Mouse (Mus musculus): ENCODE measurements around the gene Lmf2. TPM values are rescaled to one million over a fixed set of nuclear protein-coding genes. Genes with fewer than 3 reads are reported as not detected.

The Lmf2 gene
- total and polyA plus RNA-seq, 2 experiments from 2014 or later = 26.9 to 33.3 TPM

DNA sequence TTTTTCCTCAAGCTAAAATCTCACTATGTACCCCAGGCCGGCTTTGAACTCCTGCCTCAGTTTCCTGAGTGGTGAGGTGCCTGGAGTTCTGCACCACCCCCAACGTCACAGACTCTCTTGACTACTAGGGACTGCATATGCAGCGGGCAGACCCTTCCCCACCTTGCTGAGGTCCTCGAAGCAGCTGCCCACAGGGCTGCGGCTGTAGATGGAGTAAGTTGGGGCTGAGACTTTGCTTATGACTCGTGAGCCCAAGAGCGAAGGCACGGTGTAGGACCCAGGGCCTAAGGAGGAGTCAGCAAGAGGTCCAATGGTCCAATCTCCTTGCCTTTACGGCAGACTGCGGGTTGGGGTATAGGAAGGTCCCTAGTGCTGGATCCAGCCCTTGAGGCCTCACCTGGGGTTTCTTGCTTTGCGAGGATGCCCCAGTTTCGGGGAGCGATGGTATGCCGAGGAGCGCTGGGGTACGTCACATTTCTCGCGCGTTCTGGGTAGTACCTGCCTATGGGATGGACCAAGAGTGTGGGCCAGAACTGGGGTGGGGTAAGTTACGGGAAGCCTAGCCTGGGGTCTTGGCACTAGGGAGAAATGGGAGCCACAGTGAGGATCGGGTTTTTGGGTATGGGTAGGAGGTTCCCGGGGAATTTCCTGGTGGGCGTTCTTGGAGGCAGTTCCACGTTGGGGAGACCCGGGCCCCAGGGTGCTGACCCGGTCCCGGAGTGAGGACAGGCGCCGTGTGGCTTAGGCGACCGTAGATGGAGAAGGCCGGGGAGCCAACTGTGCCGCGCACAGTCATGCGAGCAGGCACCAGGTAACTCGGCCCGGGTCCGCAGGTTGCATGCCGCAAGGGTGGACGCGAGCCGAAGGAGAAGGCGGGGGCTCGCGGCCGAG is 22.7 kb upstream of the Lmf2 start:
- Histone ChIP-seq H3K4me1 (ENCODE audit: control insufficient read depth, insufficient read depth) (peaks cover 6% of the 10 kb centered on the region; the same call in 1 of the 2 replicates), H3K9me3 (replicated peaks; ENCODE audit: control insufficient read depth, low read length) (no peaks in the 10 kb centered on the region), H3K36me3 (replicated peaks; ENCODE audit: control insufficient read depth, insufficient read depth, low read length) (no peaks in the 10 kb centered on the region), H3K9ac (replicated peaks; ENCODE audit: low read depth, low read length) (no peak overlapping the region), H3K4me3 (ENCODE audit: low read depth, low read length) (peak overlapping the region; percentile 44), H3K4me2 (ENCODE audit: low read depth, low read length) (peak overlapping the region; percentile 71), H3K27ac (ENCODE audit: low read depth) (no peak overlapping the region), H3K27me3 (ENCODE audit: control insufficient read depth, insufficient read depth, low read length) (peaks cover 40% of the 10 kb centered on the region)
- no peak for DNase-seq (ENCODE audit: low spot score)
- ATAC-seq (ENCODE audit: insufficient read depth, low read depth) = no peak
- 14% methylated on average over 46 of the region's 46 CpGs for WGBS
- no peak for TF ChIP-seq EP300 (IDR thresholded peaks at IDR 0.05; ENCODE audit: low read depth)
- no peak for TF ChIP-seq CTCF (IDR thresholded peaks at IDR 0.05; ENCODE audit: low read depth)

DNA sequence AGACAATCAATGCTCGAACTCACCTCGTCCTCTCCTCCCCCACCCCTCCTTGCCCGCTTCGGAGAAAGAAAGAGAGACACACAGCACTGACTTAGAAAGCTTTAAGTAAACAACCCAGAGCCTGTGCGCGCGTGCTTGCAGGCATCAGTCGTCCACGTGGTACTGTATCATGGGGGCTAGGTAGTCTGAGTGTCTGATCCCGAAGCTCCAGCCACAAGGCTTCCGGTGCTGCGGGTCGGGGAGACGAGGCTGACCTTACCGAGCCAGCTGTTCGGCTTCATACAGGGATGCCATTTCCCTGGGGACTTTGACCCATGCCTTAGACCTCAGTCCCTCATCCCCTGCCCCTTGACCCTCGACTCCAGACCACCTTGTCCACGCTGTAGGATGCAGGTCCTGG is 21.9 kb upstream of the Lmf2 start:
- H3K4me3 ChIP-seq (ENCODE audit: low read depth, low read length) = no peak overlapping the region
- WGBS = 12% methylated on average over 18 of the region's 18 CpGs
- H3K27me3 ChIP-seq (ENCODE audit: control insufficient read depth, insufficient read depth, low read length) = peaks cover 40% of the 10 kb centered on the region

DNA sequence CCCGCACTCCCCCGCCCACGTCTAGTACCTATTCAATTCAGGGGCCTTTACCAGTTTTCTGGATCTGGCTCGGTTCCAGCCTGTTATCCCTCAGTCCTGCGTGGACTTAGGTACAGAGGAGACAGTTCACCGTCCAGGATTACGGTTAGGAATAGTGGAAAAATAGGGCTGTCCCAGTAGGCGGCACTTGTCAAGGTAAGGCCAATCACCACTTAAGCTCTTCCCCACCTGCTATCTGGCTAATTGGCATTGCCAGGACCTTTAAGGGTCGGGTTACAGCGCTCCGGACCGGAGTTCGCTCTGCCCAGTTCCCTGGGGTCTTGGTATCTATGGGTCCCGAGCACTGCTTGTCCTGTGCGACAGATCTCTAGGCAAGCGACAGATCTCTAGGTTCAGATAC is 21.5 kb upstream of the Lmf2 start, which contains the start of gene Tymp:
Gene Tymp, minus strand, starts transcription at position 83 of the 400 bp plus-strand sequence.
- Histone ChIP-seq H3K4me1 (ENCODE audit: control insufficient read depth, insufficient read depth) (peaks cover 12% of the 10 kb centered on the region; the same call in 1 of the 2 replicates), H3K27me3 (ENCODE audit: control insufficient read depth, insufficient read depth, low read length) (peaks cover 40% of the 10 kb centered on the region), H3K9me3 (replicated peaks; ENCODE audit: control insufficient read depth, low read length) (no peaks in the 10 kb centered on the region), H3K27ac (ENCODE audit: low read depth) (no peak within 1 kb of the TSS), H3K4me2 (ENCODE audit: low read depth, low read length) (no peak within 1 kb of the TSS), H3K9ac (replicated peaks; ENCODE audit: low read depth, low read length) (no peak within 1 kb of the TSS), H3K36me3 (replicated peaks; ENCODE audit: control insufficient read depth, insufficient read depth, low read length) (peaks cover 2% of the 10 kb centered on the region), H3K4me3 (ENCODE audit: low read depth, low read length) (no peak within 1 kb of the TSS)
- ATAC-seq (ENCODE audit: insufficient read depth, low read depth) (no peak), DNase-seq (ENCODE audit: low spot score) (no peak)
- no peak for TF ChIP-seq EP300 (IDR thresholded peaks at IDR 0.05; ENCODE audit: low read depth)
- TF ChIP-seq CTCF (IDR thresholded peaks at IDR 0.05; ENCODE audit: low read depth) = no peak
- WGBS = 30% methylated on average over 16 of the region's 16 CpGs

More for the DNA sequence above, 21.9 kb upstream of the Lmf2 start:
- Histone ChIP-seq H3K27ac (ENCODE audit: low read depth) (no peak overlapping the region), H3K4me2 (ENCODE audit: low read depth, low read length) (no peak overlapping the region), H3K36me3 (replicated peaks; ENCODE audit: control insufficient read depth, insufficient read depth, low read length) (no peaks in the 10 kb centered on the region), H3K9me3 (replicated peaks; ENCODE audit: control insufficient read depth, low read length) (no peaks in the 10 kb centered on the region), H3K4me1 (ENCODE audit: control insufficient read depth, insufficient read depth) (peaks cover 12% of the 10 kb centered on the region; the same call in 1 of the 2 replicates), H3K9ac (replicated peaks; ENCODE audit: low read depth, low read length) (no peak overlapping the region)
- no peak for DNase-seq (ENCODE audit: low spot score)
- no peak for ATAC-seq (ENCODE audit: insufficient read depth, low read depth)
- TF ChIP-seq EP300 (IDR thresholded peaks at IDR 0.05; ENCODE audit: low read depth) = no peak
- TF ChIP-seq CTCF (IDR thresholded peaks at IDR 0.05; ENCODE audit: low read depth) = no peak

DNA sequence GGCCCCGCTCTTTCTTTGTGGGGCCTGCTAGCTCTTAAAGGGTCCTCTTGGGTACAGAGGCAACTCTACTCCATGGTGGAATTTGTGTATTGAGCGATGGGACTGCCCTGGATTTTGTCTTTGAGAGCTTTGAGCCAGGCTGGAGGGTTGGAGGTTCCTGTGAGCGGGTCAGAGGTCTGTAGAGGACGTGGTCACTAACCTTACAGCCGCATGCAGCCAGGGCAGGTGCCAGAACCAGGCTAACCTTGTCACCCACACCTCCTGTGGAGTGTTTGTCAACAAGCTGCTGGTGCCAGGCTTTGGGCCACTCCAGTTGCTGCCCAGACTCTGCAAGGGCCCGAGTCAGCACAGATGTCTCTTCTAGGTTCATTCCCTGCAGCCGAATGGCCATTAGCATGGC is 20.6 kb upstream of the Lmf2 start:
- ATAC-seq (ENCODE audit: insufficient read depth, low read depth) (no peak), DNase-seq (ENCODE audit: low spot score) (no peak)
- no peak overlapping the region for H3K9ac ChIP-seq (replicated peaks; ENCODE audit: low read depth, low read length)
- no peak overlapping the region for H3K4me2 ChIP-seq (ENCODE audit: low read depth, low read length)
- TF ChIP-seq EP300 (IDR thresholded peaks at IDR 0.05; ENCODE audit: low read depth) = no peak
- TF ChIP-seq CTCF (IDR thresholded peaks at IDR 0.05; ENCODE audit: low read depth) = no peak
- H3K4me3 ChIP-seq (ENCODE audit: low read depth, low read length) = no peak overlapping the region
- no peak overlapping the region for H3K27ac ChIP-seq (ENCODE audit: low read depth)
- H3K9me3 ChIP-seq (replicated peaks; ENCODE audit: control insufficient read depth, low read length) = no peaks in the 10 kb centered on the region
- H3K36me3 ChIP-seq (replicated peaks; ENCODE audit: control insufficient read depth, insufficient read depth, low read length) = peaks cover 12% of the 10 kb centered on the region
- peaks cover 40% of the 10 kb centered on the region for H3K27me3 ChIP-seq (ENCODE audit: control insufficient read depth, insufficient read depth, low read length)
- WGBS = 66% methylated on average over 7 of the region's 7 CpGs
- peaks cover 12% of the 10 kb centered on the region; the same call in 1 of the 2 replicates for H3K4me1 ChIP-seq (ENCODE audit: control insufficient read depth, insufficient read depth)

DNA sequence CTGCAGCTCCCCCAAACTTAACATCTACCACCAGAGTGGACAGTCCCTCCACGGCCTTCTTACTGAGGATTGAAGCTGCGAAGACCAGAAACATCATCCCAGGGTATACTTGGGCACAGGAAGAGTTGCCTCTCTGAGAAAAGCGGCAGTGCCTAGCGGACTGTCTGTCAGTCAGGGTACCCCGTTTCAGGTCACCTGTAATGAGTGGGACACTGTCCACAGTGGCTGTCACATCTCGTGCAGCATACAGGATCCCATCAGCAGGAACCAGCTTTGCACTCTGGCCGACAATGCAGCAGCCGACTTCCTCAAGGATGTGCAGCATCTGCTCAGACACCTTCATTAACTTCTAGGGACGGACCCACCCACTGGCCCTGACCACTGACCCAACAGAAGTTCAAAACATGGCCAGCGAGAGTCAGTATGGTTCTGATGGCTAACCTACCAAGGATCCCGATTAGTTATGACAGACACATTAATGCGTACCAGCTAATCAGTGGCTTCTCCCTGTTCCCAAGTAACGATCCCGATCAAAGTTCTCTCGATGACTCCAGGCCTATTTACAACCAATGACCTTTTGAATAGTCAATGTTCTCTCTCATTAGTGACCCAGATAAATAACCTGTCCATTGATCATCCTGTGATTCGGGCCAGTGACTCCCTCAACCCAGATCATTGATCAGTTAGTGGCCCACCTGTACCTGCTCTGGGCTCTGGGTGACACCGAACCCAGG is 19.5 kb upstream of the Lmf2 start:
- H3K36me3 ChIP-seq (replicated peaks; ENCODE audit: control insufficient read depth, insufficient read depth, low read length) = peaks cover 22% of the 10 kb centered on the region
- no peak overlapping the region for H3K4me2 ChIP-seq (ENCODE audit: low read depth, low read length)
- H3K27ac ChIP-seq (ENCODE audit: low read depth) = no peak overlapping the region
- DNase-seq (ENCODE audit: low spot score) (no peak), ATAC-seq (ENCODE audit: insufficient read depth, low read depth) (no peak)
- H3K27me3 ChIP-seq (ENCODE audit: control insufficient read depth, insufficient read depth, low read length) = peaks cover 35% of the 10 kb centered on the region
- no peak overlapping the region for H3K9ac ChIP-seq (replicated peaks; ENCODE audit: low read depth, low read length)
- peaks cover 12% of the 10 kb centered on the region; the same call in 1 of the 2 replicates for H3K4me1 ChIP-seq (ENCODE audit: control insufficient read depth, insufficient read depth)
- no peak overlapping the region for H3K4me3 ChIP-seq (ENCODE audit: low read depth, low read length)
- no peaks in the 10 kb centered on the region for H3K9me3 ChIP-seq (replicated peaks; ENCODE audit: control insufficient read depth, low read length)
- TF ChIP-seq CTCF (IDR thresholded peaks at IDR 0.05; ENCODE audit: low read depth) (no peak), EP300 (IDR thresholded peaks at IDR 0.05; ENCODE audit: low read depth) (no peak)
- 90% methylated on average over 17 of the region's 17 CpGs for WGBS
